Mouse (Mus musculus) limb, embryonic 10.5 days (tissue): ENCODE measurements around the gene Tgfbrap1. TPM values are rescaled to one million over a fixed set of nuclear protein-coding genes. Genes with fewer than 3 reads are reported as not detected.
"Not testable (repeated sequence)": the region's sequence is repeated elsewhere in the genome, so short reads cannot be mapped to it uniquely, and the experiment has no call there.

Experiments used
- DNase-seq: peaks from one replicate; pipeline ENCODE4 v3.0.0-alpha.2; 2017; ENCODE audit warnings: low spot score
- H3K27ac ChIP-seq: fragments of 300-500 bp; sonication (generic); 2 replicates; pipeline ENCODE4 v1.5.1; 2016; ENCODE audit warnings: mild to moderate bottlenecking
- H3K27me3 ChIP-seq: fragments of 300-500 bp; sonication (generic); 2 replicates; pipeline ENCODE4 v1.6.1; 2016; ENCODE audit warnings: low read depth, mild to moderate bottlenecking; ENCODE audit not compliant: poor library complexity, severe bottlenecking
- H3K36me3 ChIP-seq: fragments of 300-500 bp; sonication (generic); 2 replicates; pipeline ENCODE4 v1.6.1; 2016; ENCODE audit warnings: mild to moderate bottlenecking, moderate library complexity
- H3K4me1 ChIP-seq: fragments of 300-500 bp; sonication (generic); 2 replicates; pipeline ENCODE4 v1.6.1; 2016
- H3K4me3 ChIP-seq: fragments of 300-500 bp; sonication (generic); 2 replicates; pipeline ENCODE4 v1.5.1; 2016; ENCODE audit warnings: mild to moderate bottlenecking, moderate library complexity
- H3K9me3 ChIP-seq: fragments of 300-500 bp; sonication (generic); replicated peaks from 2 replicates; pipeline ENCODE4 v1.6.1; 2016; ENCODE audit warnings: mild to moderate bottlenecking
- WGBS: fragments of 180-500 bp; shearing (Covaris S2); methylation state at CpG from one replicate; pipeline ENCODE4 v1.1.7; 2016; 5-methylcytosine and 5-hydroxymethylcytosine counted together
- polyA plus RNA-seq: library from polyadenylated mRNA; unstranded; fragments of >200 nt; fragmentation: Nextera tagmentation; extraction: Ambion mirVana; gene quantifications from 2 replicates; pipeline ENCODE4 v1.2.1, GENCODE M21; 2016

Tgfbrap1 gene
- polyA plus RNA-seq = 9.5 and 12.0 TPM in 2 replicates

- Histone ChIP-seq H3K36me3 (peaks cover 20% of the 10 kb centered on the region), H3K27ac (peak within 1 kb of the TSS; percentile 95), H3K27me3 (no peaks in the 10 kb centered on the region), H3K4me1 (peaks cover 16% of the 10 kb centered on the region), H3K4me3 (peak within 1 kb of the TSS; percentile 98), H3K9me3 (no peaks in the 10 kb centered on the region)
- WGBS = 1% methylated on average over 57 of the region's 57 CpGs
- DNase-seq = peak; percentile 97
Observed at GRCm38 (mm10) chr1:43098031-43098984, at the start of gene Tgfbrap1, which contains the start of gene AI597479. Tgfbrap1 (minus strand) TSS chr1:43098637. AI597479 (plus strand) TSS chr1:43098710.

GRCm38 (mm10) chr1:43147474-43147873, 49.0 kb upstream of the Tgfbrap1 start:
- 70% methylated on average over 2 of the region's 2 CpGs for WGBS
- Histone ChIP-seq H3K27me3 (no peaks in the 10 kb centered on the region), H3K9me3 (no peaks in the 10 kb centered on the region), H3K36me3 (no peaks in the 10 kb centered on the region), H3K4me3 (no peak overlapping the region), H3K4me1 (no peaks in the 10 kb centered on the region), H3K27ac (no peak overlapping the region)
- DNase-seq = no peak

- WGBS = 92% methylated on average over 6 of the region's 6 CpGs
- H3K4me3 ChIP-seq = no peak overlapping the region
- H3K27ac ChIP-seq = no peak overlapping the region
- H3K27me3 ChIP-seq = no peaks in the 10 kb centered on the region
- no peaks in the 10 kb centered on the region for H3K9me3 ChIP-seq
- no peak for DNase-seq
- no peaks in the 10 kb centered on the region for H3K36me3 ChIP-seq
- no peaks in the 10 kb centered on the region for H3K4me1 ChIP-seq
Observed at GRCm38 (mm10) chr1:43145388-43145787, 47.0 kb upstream of the Tgfbrap1 start.

GRCm38 (mm10) chr1:43144338-43144906, 46.0 kb upstream of the Tgfbrap1 start:
- Histone ChIP-seq H3K27me3 (no peaks in the 10 kb centered on the region), H3K9me3 (no peaks in the 10 kb centered on the region), H3K36me3 (no peaks in the 10 kb centered on the region), H3K27ac (no peak overlapping the region), H3K4me3 (no peak overlapping the region), H3K4me1 (no peaks in the 10 kb centered on the region)
- 89% methylated on average over 8 of the region's 8 CpGs for WGBS
- no peak for DNase-seq

- no peaks in the 10 kb centered on the region for H3K4me1 ChIP-seq
- no peaks in the 10 kb centered on the region for H3K9me3 ChIP-seq
- DNase-seq = no peak
- H3K36me3 ChIP-seq = no peaks in the 10 kb centered on the region
- WGBS = 93% methylated on average over 4 of the region's 4 CpGs
- no peaks in the 10 kb centered on the region for H3K27me3 ChIP-seq
- no peak overlapping the region for H3K27ac ChIP-seq
- no peak overlapping the region for H3K4me3 ChIP-seq
Observed at GRCm38 (mm10) chr1:43143791-43144190, 45.4 kb upstream of the Tgfbrap1 start.

GRCm38 (mm10) chr1:43143284-43143683, 44.8 kb upstream of the Tgfbrap1 start:
- Histone ChIP-seq H3K4me1 (no peaks in the 10 kb centered on the region), H3K36me3 (no peaks in the 10 kb centered on the region), H3K9me3 (no peaks in the 10 kb centered on the region), H3K4me3 (no peak overlapping the region), H3K27me3 (no peaks in the 10 kb centered on the region), H3K27ac (no peak overlapping the region)
- 88% methylated on average over 4 of the region's 4 CpGs for WGBS
- DNase-seq = no peak

GRCm38 (mm10) chr1:43142849-43143248, 44.4 kb upstream of the Tgfbrap1 start:
- Histone ChIP-seq H3K27me3 (no peaks in the 10 kb centered on the region), H3K4me3 (no peak overlapping the region), H3K4me1 (no peaks in the 10 kb centered on the region), H3K36me3 (no peaks in the 10 kb centered on the region), H3K9me3 (no peaks in the 10 kb centered on the region), H3K27ac (no peak overlapping the region)
- DNase-seq = no peak
- 80% methylated on average over 6 of the region's 6 CpGs for WGBS

GRCm38 (mm10) chr1:43141555-43141961, 43.1 kb upstream of the Tgfbrap1 start:
- WGBS = 89% methylated on average over 11 of the region's 11 CpGs
- H3K27me3 ChIP-seq = no peaks in the 10 kb centered on the region
- H3K9me3 ChIP-seq = no peaks in the 10 kb centered on the region
- no peak overlapping the region for H3K27ac ChIP-seq
- no peak overlapping the region for H3K4me3 ChIP-seq
- H3K4me1 ChIP-seq = 0 out of 2 replicates have a peak, but pooled peaks cover 2% of the 10 kb centered on the region
- H3K36me3 ChIP-seq = 0 out of 2 replicates have a peak, but pooled peaks cover 2% of the 10 kb centered on the region
- DNase-seq = no peak

- no peak overlapping the region for H3K27ac ChIP-seq
- no peak overlapping the region for H3K4me3 ChIP-seq
- H3K36me3 ChIP-seq = 0 out of 2 replicates have a peak, but pooled peaks cover 6% of the 10 kb centered on the region
- 54% methylated on average over 8 of the region's 8 CpGs for WGBS
- no peaks in the 10 kb centered on the region for H3K27me3 ChIP-seq
- DNase-seq = peak; percentile 92
- H3K4me1 ChIP-seq = 0 out of 2 replicates have a peak, but pooled peaks cover 2% of the 10 kb centered on the region
- H3K9me3 ChIP-seq = no peaks in the 10 kb centered on the region
Observed at GRCm38 (mm10) chr1:43139587-43140266, 41.3 kb upstream of the Tgfbrap1 start.

GRCm38 (mm10) chr1:43138268-43138812, 39.9 kb upstream of the Tgfbrap1 start:
- Histone ChIP-seq H3K36me3 (0 out of 2 replicates have a peak, but pooled peaks cover 6% of the 10 kb centered on the region), H3K27ac (no peak overlapping the region)
- 63% methylated on average over 15 of the region's 15 CpGs for WGBS

GRCm38 (mm10) chr1:43137334-43137733, 38.9 kb upstream of the Tgfbrap1 start:
- H3K9me3 ChIP-seq = no peaks in the 10 kb centered on the region
- no peak for DNase-seq
- 63% methylated on average over 5 of the region's 5 CpGs for WGBS
- 0 out of 2 replicates have a peak, but pooled peaks cover 2% of the 10 kb centered on the region for H3K4me1 ChIP-seq
- no peak overlapping the region for H3K27ac ChIP-seq
- no peaks in the 10 kb centered on the region for H3K27me3 ChIP-seq
- no peak overlapping the region for H3K4me3 ChIP-seq
- H3K36me3 ChIP-seq = 0 out of 2 replicates have a peak, but pooled peaks cover 6% of the 10 kb centered on the region

More at GRCm38 (mm10) chr1:43138268-43138812, 39.9 kb upstream of the Tgfbrap1 start:
- no peaks in the 10 kb centered on the region for H3K27me3 ChIP-seq
- DNase-seq = no peak
- H3K4me3 ChIP-seq = no peak overlapping the region
- 0 out of 2 replicates have a peak, but pooled peaks cover 2% of the 10 kb centered on the region for H3K4me1 ChIP-seq
- H3K9me3 ChIP-seq = no peaks in the 10 kb centered on the region

GRCm38 (mm10) chr1:43136488-43137029, 38.1 kb upstream of the Tgfbrap1 start:
- H3K4me1 ChIP-seq, H3K27ac ChIP-seq, H3K36me3 ChIP-seq, H3K4me3 ChIP-seq, DNase-seq, H3K9me3 ChIP-seq, H3K27me3 ChIP-seq: not testable (repeated sequence)
- 82% methylated on average over 2 of the region's 2 CpGs for WGBS
